Mouse (Mus musculus) CH12.LX (cell line): ENCODE measurements around the gene Laptm5. TPM values are rescaled to one million over a fixed set of nuclear protein-coding genes. Genes with fewer than 3 reads are reported as not detected.
A peak's percentile ranks its signal among the peaks of the same experiment; 100 is the strongest.

Source experiments
- DNase-seq: peaks from one replicate; pipeline ENCODE4 v3.0.0-alpha.2; 2013; ENCODE audit errors: extremely low read depth
- H3K27ac ChIP-seq: 2 replicates; pipeline ENCODE4 v1.5.1; 2012; ENCODE audit warnings: low read depth, mild to moderate bottlenecking, control low read depth, moderate library complexity; ENCODE audit not compliant: insufficient read depth
- H3K27me3 ChIP-seq: replicated peaks from 2 replicates; pipeline ENCODE3; 2012; ENCODE audit warnings: inconsistent platforms
- H3K36me3 ChIP-seq, 2 experiments: replicated peaks in 1 of 2; 2 replicates each; pipeline versions ENCODE3 to v1.6.1; 2012; ENCODE audit warnings: inconsistent platforms in 1 of 2, low read length in 1 of 2, mild to moderate bottlenecking in 1 of 2, mixed read lengths in 1 of 2, moderate library complexity in 1 of 2; ENCODE audit not compliant: control insufficient read depth in 1 of 2, insufficient read depth in 1 of 2
- H3K4me1 ChIP-seq, 2 experiments: 2 replicates each; pipeline ENCODE4 v1.6.1; 2012; ENCODE audit warnings: inconsistent platforms in 1 of 2, moderate library complexity in 1 of 2; ENCODE audit not compliant: insufficient read depth in 2 of 2, control insufficient read depth in 1 of 2
- H3K4me2 ChIP-seq: 2 replicates; pipeline ENCODE4 v1.6.1; 2012; ENCODE audit warnings: low read depth, mild to moderate bottlenecking, control low read depth; ENCODE audit not compliant: poor library complexity, insufficient read depth, severe bottlenecking
- H3K4me3 ChIP-seq, 3 experiments: fragments of 150-350 bp in 1 of 3; sonication (generic) in 1 of 3; replicated peaks in 1 of 3; 2 replicates each; pipeline versions ENCODE3 to v1.5.1; 2011 to 2012; ENCODE audit warnings: low read depth in 2 of 3, low read length in 2 of 3, mild to moderate bottlenecking in 2 of 3, moderate library complexity in 2 of 3, control low read depth in 1 of 3, improper control_type of control experiment in 1 of 3, inconsistent platforms in 1 of 3, mixed read lengths in 1 of 3; ENCODE audit not compliant: poor library complexity in 1 of 3
- H3K79me2 ChIP-seq: replicated peaks from 2 replicates; pipeline ENCODE4 v1.6.1; 2012; ENCODE audit warnings: mild to moderate bottlenecking, moderate library complexity; ENCODE audit not compliant: control insufficient read depth, poor library complexity, insufficient read depth, severe bottlenecking; ENCODE audit errors: extremely low read depth
- H3K9ac ChIP-seq: 2 replicates; pipeline ENCODE4 v1.6.1; 2012; ENCODE audit warnings: low read depth, mild to moderate bottlenecking, control low read depth, moderate library complexity; ENCODE audit not compliant: insufficient read depth
- H3K9me3 ChIP-seq: replicated peaks from 2 replicates; pipeline ENCODE3; 2012; ENCODE audit warnings: low read length, inconsistent platforms, mixed read lengths
- CHD1 ChIP-seq: IDR thresholded peaks from 2 replicates; pipeline ENCODE4 v1.6.1; 2012; ENCODE audit warnings: low read depth, low read length, improper control_type of control experiment, inconsistent platforms
- CTCF ChIP-seq, 2 experiments: IDR thresholded peaks in 1 of 2; conservative IDR thresholded peaks in 1 of 2; 2 replicates each; pipeline ENCODE4 v1.5.1; 2011 to 2012; ENCODE audit warnings: low read depth in 2 of 2, low read length in 2 of 2, improper control_type of control experiment in 1 of 2, inconsistent platforms in 1 of 2, mild to moderate bottlenecking in 1 of 2, moderate library complexity in 1 of 2
- E2F4 ChIP-seq: IDR thresholded peaks from 2 replicates; pipeline ENCODE4 v1.6.1; 2011; ENCODE audit warnings: low read depth, low read length, improper control_type of control experiment; ENCODE audit not compliant: insufficient replicate concordance
- ELF1 ChIP-seq: IDR thresholded peaks from 2 replicates; pipeline ENCODE4 v1.6.1; 2014; ENCODE audit warnings: low read depth, mild to moderate bottlenecking, inconsistent platforms, low read length, improper control_type of control experiment
- EP300 ChIP-seq: IDR thresholded peaks from 2 replicates; pipeline ENCODE4 v1.6.1; 2011; ENCODE audit warnings: low read length, improper control_type of control experiment
- GABPA ChIP-seq: IDR thresholded peaks from 2 replicates; pipeline ENCODE4 v1.6.1; 2012; ENCODE audit warnings: low read depth, low read length, improper control_type of control experiment, inconsistent platforms; ENCODE audit not compliant: insufficient replicate concordance
- JUN ChIP-seq: IDR thresholded peaks from 2 replicates; pipeline ENCODE4 v1.6.1; 2011; ENCODE audit warnings: low read depth, mild to moderate bottlenecking, low read length, improper control_type of control experiment, moderate library complexity; ENCODE audit not compliant: insufficient read depth
- KAT2A ChIP-seq: IDR thresholded peaks from 2 replicates; pipeline ENCODE4 v1.6.1; 2012; ENCODE audit warnings: low read length, improper control_type of control experiment, inconsistent platforms; ENCODE audit not compliant: insufficient replicate concordance
- MAFK ChIP-seq: IDR thresholded peaks from 2 replicates; pipeline ENCODE4 v1.6.1; 2011; ENCODE audit warnings: low read length, improper control_type of control experiment; ENCODE audit not compliant: insufficient replicate concordance
- MAX ChIP-seq: IDR thresholded peaks from 2 replicates; pipeline ENCODE4 v1.6.1; 2011; ENCODE audit warnings: low read length, improper control_type of control experiment
- MEF2A ChIP-seq: IDR thresholded peaks from 2 replicates; pipeline ENCODE4 v1.6.1; 2014; ENCODE audit warnings: low read depth, mild to moderate bottlenecking, inconsistent platforms, low read length, improper control_type of control experiment, borderline replicate concordance
- MYC ChIP-seq: IDR thresholded peaks from 2 replicates; pipeline ENCODE4 v1.6.1; 2011; ENCODE audit warnings: low read depth, mild to moderate bottlenecking, improper control_type of control experiment, low read length
- NELFE ChIP-seq: IDR thresholded peaks from 2 replicates; pipeline ENCODE4 v1.6.1; 2011; ENCODE audit warnings: low read depth, low read length, improper control_type of control experiment
- NRF1 ChIP-seq: IDR thresholded peaks from 2 replicates; pipeline ENCODE4 v1.6.1; 2014; ENCODE audit warnings: low read depth, mild to moderate bottlenecking, inconsistent platforms, low read length, improper control_type of control experiment, moderate library complexity
- RAD21 ChIP-seq: IDR thresholded peaks from 2 replicates; pipeline ENCODE4 v1.6.1; 2011; ENCODE audit warnings: low read depth, mild to moderate bottlenecking, low read length, improper control_type of control experiment, moderate library complexity
- SIN3A ChIP-seq: IDR thresholded peaks from 2 replicates; pipeline ENCODE4 v1.6.1; 2012; ENCODE audit warnings: low read length, improper control_type of control experiment, inconsistent platforms
- SMC3 ChIP-seq: IDR thresholded peaks from 2 replicates; pipeline ENCODE4 v1.6.1; 2011; ENCODE audit warnings: low read depth, low read length, improper control_type of control experiment
- TBP ChIP-seq: conservative IDR thresholded peaks from 2 replicates; pipeline ENCODE4 v1.6.1; 2011; ENCODE audit warnings: low read depth, low read length, improper control_type of control experiment
- TCF12 ChIP-seq: IDR thresholded peaks from 2 replicates; pipeline ENCODE4 v1.6.1; 2014; ENCODE audit warnings: low read depth, mild to moderate bottlenecking, inconsistent platforms, low read length, improper control_type of control experiment
- UBTF ChIP-seq: IDR thresholded peaks from 2 replicates; pipeline ENCODE4 v1.6.1; 2012; ENCODE audit warnings: low read depth, mild to moderate bottlenecking, inconsistent platforms, low read length, improper control_type of control experiment, moderate library complexity
- USF1 ChIP-seq: IDR thresholded peaks from 2 replicates; pipeline ENCODE4 v1.6.1; 2014; ENCODE audit warnings: low read depth, mild to moderate bottlenecking, inconsistent platforms, low read length, improper control_type of control experiment
- USF2 ChIP-seq: conservative IDR thresholded peaks from 2 replicates; pipeline ENCODE4 v1.6.1; 2011; ENCODE audit warnings: low read depth, low read length, improper control_type of control experiment
- ZC3H11A ChIP-seq: IDR thresholded peaks from 2 replicates; pipeline ENCODE4 v1.6.1; 2012; ENCODE audit warnings: low read depth, mild to moderate bottlenecking, inconsistent platforms, low read length, improper control_type of control experiment
- ZKSCAN1 ChIP-seq: IDR thresholded peaks from 2 replicates; pipeline ENCODE4 v1.6.1; 2012; ENCODE audit warnings: low read depth, inconsistent platforms, low read length, improper control_type of control experiment, borderline replicate concordance
- ZMIZ1 ChIP-seq: IDR thresholded peaks from 2 replicates; pipeline ENCODE4 v1.6.1; 2012; ENCODE audit warnings: low read depth, mild to moderate bottlenecking, inconsistent platforms, low read length, improper control_type of control experiment
- ZNF384 ChIP-seq: IDR thresholded peaks from 2 replicates; pipeline ENCODE4 v1.6.1; 2012; ENCODE audit warnings: low read depth, low read length, improper control_type of control experiment, inconsistent platforms
- dilution Hi-C: fragments of 300-500 bp; cut with MboI; formaldehyde crosslinking; loops from 2 replicates; pipeline ENCODE4 v1.14.3; 2020; ENCODE audit warnings: low sequenced_read_pairs; ENCODE audit not compliant: extremely low pct_unique_long_range_greater_than_20kb, extremely low pct_ligation_motif_present
- in situ Hi-C: fragments of 300-500 bp; cut with MboI; formaldehyde crosslinking; loops from 3 replicates; pipeline ENCODE4 v1.14.3; 2019; ENCODE audit warnings: low sequenced_read_pairs, low pct_ligation_motif_present, low pct_unique_long_range_greater_than_20kb, mixed read lengths
- polyA plus RNA-seq: library from polyadenylated mRNA; unstranded; fragments of >175 nt; gene quantifications from 2 replicates; pipeline ENCODE4 v1.2.1, GENCODE M21; 2012; ENCODE audit warnings: low read depth; ENCODE audit not compliant: insufficient read length
- total RNA-seq, 2 experiments: library from RNA; depleted of rRNA; stranded (reverse); fragments of 300-350 nt in 1 of 2; fragments of >200 nt in 1 of 2; gene quantifications; 2 replicates each; pipeline ENCODE4 v1.2.3; 2012 to 2014

The Laptm5 gene
- total and polyA plus RNA-seq, 3 experiments = 41.1 to 594 (median 225) TPM

GRCm38 (mm10) chr4:130876016-130876726 lies 36.8 kb upstream of the Laptm5 start:
- dilution Hi-C loops (no loop called here), in situ Hi-C loops (loop anchor here (5.0 kb wide), 1 partner anchor 89 kb away; no protein-coding TSS in a partner anchor)
- Histone ChIP-seq H3K9ac (no peak overlapping the region), H3K27me3 (peaks cover 88% of the 10 kb centered on the region), H3K4me1 (peaks cover 0 to 8% of the 10 kb centered on the region in 2 experiments; a peak in 2 of 4 replicates), H3K4me3 (no peak overlapping the region), H3K9me3 (peaks cover 8% of the 10 kb centered on the region), H3K4me2 (no peak overlapping the region), H3K27ac (no peak overlapping the region), H3K79me2 (no peaks in the 10 kb centered on the region), H3K36me3 (no peaks in the 10 kb centered on the region)
- DNase-seq = no peak
- TF ChIP-seq MYC (no peak), MEF2A (no peak), TBP (no peak), SIN3A (no peak), NRF1 (no peak), UBTF (no peak), CTCF (conservative IDR thresholded peaks at IDR 0.05 in 1 of 2, IDR thresholded peaks at IDR 0.05 in 1 of 2; ENCODE audit: low read depth in 2 of 2, low read length in 2 of 2) (no peak), MAFK (no peak), SMC3 (no peak), CHD1 (no peak), MAX (no peak), KAT2A (no peak), E2F4 (no peak)

DNA sequence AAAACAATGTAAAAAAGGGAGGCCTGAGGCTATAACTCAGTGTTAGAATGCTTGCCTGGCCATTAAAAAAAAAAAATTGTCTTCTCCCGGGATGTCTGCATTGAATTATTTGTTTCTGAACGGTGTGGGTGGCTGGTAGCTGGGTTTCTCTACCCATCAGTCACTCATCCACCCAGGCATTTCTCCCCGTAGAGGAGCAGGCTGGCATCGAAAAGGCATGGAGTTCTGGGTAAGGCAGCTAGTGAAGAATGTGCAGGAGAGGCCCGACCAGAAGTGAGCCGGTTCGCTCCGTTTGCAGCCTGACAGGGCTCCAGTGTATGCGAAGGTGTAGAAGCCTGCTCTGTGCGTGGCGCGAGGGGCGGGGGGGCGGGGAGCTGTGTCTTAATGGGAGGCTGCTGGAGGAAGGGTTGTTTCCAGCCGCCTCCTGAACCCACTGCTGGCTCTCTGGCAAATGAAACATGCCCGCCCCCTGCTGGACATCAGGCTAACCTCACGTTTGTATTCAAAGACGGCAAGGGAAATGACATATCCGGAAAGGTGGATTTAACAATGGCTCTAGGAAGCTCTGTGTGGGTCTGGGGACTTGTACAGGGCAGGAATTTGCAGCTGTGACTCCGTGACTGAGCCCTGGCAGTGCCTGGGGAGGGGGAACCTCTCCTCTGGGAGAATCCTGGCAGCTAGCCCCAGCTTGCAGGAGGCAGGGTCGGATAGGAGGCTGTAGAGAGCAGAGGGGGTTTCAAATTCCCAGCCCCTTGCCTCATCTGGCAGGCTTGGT lies 34.5 kb upstream of the Laptm5 start:
- Histone ChIP-seq H3K79me2 (no peaks in the 10 kb centered on the region), H3K4me3 (no peak overlapping the region), H3K4me1 (peaks cover 0 to 8% of the 10 kb centered on the region in 2 experiments; a peak in 2 of 4 replicates), H3K27ac (no peak overlapping the region), H3K36me3 (no peaks in the 10 kb centered on the region), H3K9me3 (peaks cover 4% of the 10 kb centered on the region), H3K27me3 (peaks cover 91% of the 10 kb centered on the region), H3K4me2 (peak overlapping the region; percentile 48; the same call in 1 of the 2 replicates), H3K9ac (no peak overlapping the region)
- no peak for TF ChIP-seq ZMIZ1
- TF ChIP-seq SMC3 = peak; percentile 95
- TF ChIP-seq UBTF = no peak
- TF ChIP-seq USF1 = no peak
- no peak for TF ChIP-seq TCF12
- no peak for TF ChIP-seq ELF1
- peak; percentile 85 for TF ChIP-seq ZC3H11A
- no peak for TF ChIP-seq TBP
- TF ChIP-seq USF2 = no peak
- TF ChIP-seq NELFE = no peak
- peak; percentile 42 to 89; a peak in 3 of 4 replicates for TF ChIP-seq CTCF (conservative IDR thresholded peaks at IDR 0.05 in 1 of 2, IDR thresholded peaks at IDR 0.05 in 1 of 2; ENCODE audit: low read depth in 2 of 2, low read length in 2 of 2)
- peak; percentile 79 for TF ChIP-seq RAD21
- TF ChIP-seq CHD1 = no peak
- no peak for TF ChIP-seq EP300
- no peak for TF ChIP-seq JUN
- TF ChIP-seq GABPA = no peak
- TF ChIP-seq ZNF384 = no peak
- TF ChIP-seq ZKSCAN1 = no peak
- no peak for TF ChIP-seq MEF2A
- peak; percentile 78 for DNase-seq
- in situ Hi-C loops = loop anchor here (5.0 kb wide), 1 partner anchor 91 kb away; no protein-coding TSS in a partner anchor
- dilution Hi-C loops = no loop called here
